8 mouse cellular contexts compared by ENCODE assay signal in the genomic region with DNA sequence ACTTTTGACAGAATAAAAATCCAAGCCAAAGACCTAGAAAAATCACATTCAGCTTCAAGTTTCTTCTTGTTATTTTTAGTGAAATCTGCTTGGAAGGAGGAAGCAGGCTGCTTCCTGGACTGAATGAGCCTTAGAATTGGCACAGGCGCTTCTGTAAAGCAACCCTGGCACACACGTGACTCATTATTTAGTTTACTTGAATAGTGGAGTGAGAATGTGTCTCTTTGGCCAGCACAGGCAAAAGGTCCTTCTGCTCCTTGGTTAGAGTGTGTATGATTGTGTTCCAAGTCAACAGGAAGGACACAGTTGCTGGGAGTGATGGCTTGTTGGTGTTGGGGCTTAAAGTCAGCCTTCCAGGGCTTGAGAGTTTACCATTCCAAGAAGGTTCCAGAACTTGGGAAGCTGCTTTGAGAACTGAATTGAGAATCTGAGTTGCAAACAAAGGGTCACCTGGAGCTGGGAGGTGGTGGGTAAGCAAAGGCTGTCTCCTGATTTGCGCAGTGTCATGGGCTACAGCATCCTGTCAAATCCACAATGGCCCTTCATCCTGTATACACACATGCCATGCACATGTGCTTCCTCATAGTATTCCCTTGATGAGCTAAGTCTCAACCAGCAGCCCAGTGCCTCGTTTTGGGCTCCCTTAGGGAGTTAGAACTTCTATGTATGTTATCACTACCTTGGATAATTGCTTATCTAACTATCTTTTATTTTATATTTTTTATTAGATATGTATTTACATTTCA. TPM values are rescaled to one million over a fixed set of nuclear protein-coding genes. Genes with fewer than 3 reads are reported as not detected.
DNase-seq lines count a peak whose midpoint lies in the region; ATAC-seq lines count a peak whose summit lies in the region.

No protein-coding gene starts in this region.

- DNase-seq in frontal cortex, postnatal 36 days (ENCODE audit: low spot score in 2 of 2): peak; percentile 14 to 33
- no peak for DNase-seq in frontal cortex, postnatal 25 days (ENCODE audit: low spot score in 2 of 2)
- peak; percentile 97 for DNase-seq in heart, adult 11 months
- DNase-seq in kidney, adult 9 months: peak; percentile 81
- no peak for DNase-seq in cerebellum, adult 8-10 months
- no peak for DNase-seq in cerebellum, postnatal 25 days

- no peaks in the 10 kb centered on the region for H3K27me3 ChIP-seq in megakaryocyte, embryonic 14.5 days (replicated peaks)

- no peaks in the 10 kb centered on the region for H3K9me3 ChIP-seq in megakaryocyte, embryonic 14.5 days

- ATAC-seq in CD4-positive, CD25-positive, alpha-beta regulatory T cell, adult 4 months: peak; percentile 62

- peaks cover 60% of the 10 kb centered on the region for H3K4me1 ChIP-seq in megakaryocyte, embryonic 14.5 days

- peaks cover 21% of the 10 kb centered on the region for H3K36me3 ChIP-seq in megakaryocyte, embryonic 14.5 days (replicated peaks; ENCODE audit: low read length)

- H3K4me3 ChIP-seq in megakaryocyte, embryonic 14.5 days (replicated peaks): peak overlapping the region; percentile 69

RNA-seq across cellular contexts. Expression of a gene that starts 38.6 kb away (rescaled TPM):
- 10 to 100 TPM; 55.9 to 89.2 TPM for polyA plus RNA-seq in CD4-positive, CD25-positive, alpha-beta regulatory T cell, adult 4 months (2017; shearing (Covaris generic))
- 4.5 and 8.4 TPM in 2 replicates for polyA plus RNA-seq in megakaryocyte, embryonic 14.5 days (2012; ENCODE audit: insufficient read depth, low replicate concordance)

Comparison
In these comparisons a context has a peak if more than half of its experiments do, and no peak if none do; other contexts are left out.
1. DNase-seq: peak in frontal cortex, postnatal 36 days (2 of 2), heart, adult 11 months (single experiment) and kidney, adult 9 months (single experiment); none in frontal cortex, postnatal 25 days (0 of 2), cerebellum, adult 8-10 months (single experiment) and cerebellum, postnatal 25 days (0 of 2).